Comparison of ENCODE assay signal across 18 mouse cellular contexts in genomic region chr19:9044291-9044690, GRCm38 (mm10). TPM values are rescaled to one million over a fixed set of nuclear protein-coding genes. Genes with fewer than 3 reads are reported as not detected.
DNase-seq lines count a peak whose midpoint lies in the region; ATAC-seq and TF ChIP-seq lines count a peak whose summit lies in the region.
"Had no signal": no experiment of that assay in that cellular context is flagged by ENCODE, and none has a peak within 500 bp of the region (broad histone marks: within the 10 kb centered on the region; RNA-seq: fewer than 3 reads in every experiment).

No protein-coding gene starts in this region.

- H3K27ac ChIP-seq in thymus, adult 2 months (ENCODE audit: control insufficient read depth, insufficient read depth, low read length) = peak overlapping the region; percentile 13; the same call in 1 of the 2 replicates
- H3K27ac ChIP-seq: embryonic facial prominence, embryonic 12.5 days; hindbrain, embryonic 13.5 days; layer of hippocampus, adult 2 months had no signal

- no peaks in the 10 kb centered on the region for H3K36me3 ChIP-seq in thymus, adult 2 months (ENCODE audit: control insufficient read depth, insufficient read depth, low read length)
- H3K36me3 ChIP-seq: embryonic facial prominence, embryonic 12.5 days; hindbrain, embryonic 13.5 days had no signal

- H3K4me3 ChIP-seq in thymus, adult 2 months (ENCODE audit: control insufficient read depth, insufficient read depth, low read length) = no peak overlapping the region
- H3K4me3 ChIP-seq: embryonic facial prominence, embryonic 12.5 days; hindbrain, embryonic 13.5 days; layer of hippocampus, adult 2 months; megakaryocyte, embryonic 14.5 days had no signal

- no peak for TF ChIP-seq POLR2A in thymus, adult 2 months (IDR thresholded peaks at IDR 0.05; ENCODE audit: control insufficient read depth, extremely low read depth, insufficient read depth, low read length, poor library complexity)

- peaks cover 31% of the 10 kb centered on the region for H3K4me1 ChIP-seq in thymus, adult 2 months (replicated peaks; ENCODE audit: control insufficient read depth, insufficient read depth, low read length)
- H3K4me1 ChIP-seq: hindbrain, embryonic 13.5 days had no signal

- 46% methylated on average over 4 of the region's 4 CpGs for WGBS in thymus, adult 2 months

- peak; percentile 27 for DNase-seq in thymus, adult 2 months
- no peak for DNase-seq in thymus, postnatal 10 days (ENCODE audit: low spot score in 2 of 2)
- DNase-seq in kidney, postnatal 36 days = no peak
- DNase-seq in right cerebral cortex, adult 18-20 months = no peak
- DNase-seq in embryo, embryonic 10 days (ENCODE audit: low spot score) = no peak
- DNase-seq: cerebellum, postnatal 10 days; kidney, adult 2 months; lung, adult 18-20 months; right cerebral cortex, postnatal 4 days had no signal

- TF ChIP-seq CTCF in thymus, adult 2 months (IDR thresholded peaks at IDR 0.05; ENCODE audit: borderline replicate concordance, control insufficient read depth, extremely low read depth, insufficient read depth, low read length, poor library complexity) = no peak

- peak; percentile 56 for ATAC-seq in common myeloid progenitor, adult 5-6 weeks (replicated peaks; ENCODE audit: low read depth, poor library complexity, severe bottlenecking)
- peak; percentile 63 for ATAC-seq in megakaryocyte progenitor cell, adult 5-6 weeks (replicated peaks; ENCODE audit: poor library complexity)

- H3K27me3 ChIP-seq in thymus, adult 2 months (ENCODE audit: control insufficient read depth, insufficient read depth, low read length) = no peaks in the 10 kb centered on the region
- H3K27me3 ChIP-seq: embryonic facial prominence, embryonic 12.5 days; hindbrain, embryonic 13.5 days; megakaryocyte, embryonic 14.5 days had no signal

RNA-seq across cellular contexts. Expression of gene Scgb1a1, which starts 43.5 kb away (rescaled TPM):
- 65.9 and 174 TPM in 2 replicates for polyA plus RNA-seq in thymus, adult 2 months (2012; rRNA removed)
- total RNA-seq in common myeloid progenitor, adult 5-6 weeks (2017) = not detected in 2 replicates
- not detected in 2 replicates for total RNA-seq in megakaryocyte progenitor cell, adult 5-6 weeks (2015)
- not detected in 2 replicates for total RNA-seq in megakaryocyte progenitor cell, adult 5-6 weeks (2017)
- total RNA-seq: layer of hippocampus, adult 2 months; left cerebral cortex, postnatal 10 days had no signal
- polyA plus RNA-seq: embryonic facial prominence, embryonic 12.5 days; forebrain, embryonic 11.5 days; heart, embryonic 14.5 days; hindbrain, embryonic 13.5 days had no signal

RNA-seq across cellular contexts. Expression of gene Ahnak, which starts 55.2 kb away (rescaled TPM):
- polyA plus RNA-seq in thymus, adult 2 months (2012; rRNA removed) = 6.0 and 7.9 TPM in 2 replicates
- 14.1 and 14.9 TPM in 2 replicates for total RNA-seq in common myeloid progenitor, adult 5-6 weeks (2017)
- 6.5 and 10.6 TPM in 2 replicates for total RNA-seq in megakaryocyte progenitor cell, adult 5-6 weeks (2015)
- 11.7 and 17.2 TPM in 2 replicates for total RNA-seq in megakaryocyte progenitor cell, adult 5-6 weeks (2017)
